Mouse (Mus musculus): ENCODE measurements around the gene Gm47959. TPM values are rescaled to one million over a fixed set of nuclear protein-coding genes. Genes with fewer than 3 reads are reported as not detected.

Gene Gm47959
- total and polyA plus RNA-seq, 3 experiments = not detected

DNA sequence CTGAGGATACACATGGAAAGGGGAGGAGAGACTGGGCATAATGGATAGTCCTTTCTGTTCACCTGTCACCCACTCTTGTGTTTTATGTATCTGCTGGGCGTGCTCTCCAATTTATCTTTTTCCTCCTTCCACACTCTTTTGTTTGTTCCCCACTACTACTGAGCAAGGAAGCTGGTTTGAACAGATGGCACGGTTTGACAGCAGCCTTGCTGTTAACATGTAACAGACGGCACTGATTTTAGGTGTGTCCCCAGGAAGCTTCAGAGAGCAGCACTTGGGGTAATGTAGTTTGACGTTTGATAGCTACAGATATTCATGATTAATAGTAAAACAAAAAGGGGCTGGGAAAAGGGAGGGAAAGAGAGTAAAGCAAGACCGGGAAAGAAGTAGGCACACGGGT, 7.1 kb downstream of the Gm47959 start:
- no peak overlapping the region for H3K4me3 ChIP-seq (ENCODE audit: control insufficient read depth in 1 of 2, insufficient read depth in 1 of 2, low read depth in 2 of 2, low read length in 2 of 2)
- no peaks in the 10 kb centered on the region for H3K36me3 ChIP-seq (ENCODE audit: control insufficient read depth in 1 of 2, insufficient read depth in 2 of 2, low read length in 2 of 2)
- H3K9me3 ChIP-seq (replicated peaks; ENCODE audit: insufficient read depth, low read length) = no peaks in the 10 kb centered on the region
- H3K9ac ChIP-seq (ENCODE audit: control insufficient read depth, low read depth, low read length, poor library complexity, severe bottlenecking) = no peak overlapping the region
- TF ChIP-seq ETS1 (IDR thresholded peaks at IDR 0.05; ENCODE audit: low read depth, low read length) = no peak
- TF ChIP-seq RAD21 (IDR thresholded peaks at IDR 0.05; ENCODE audit: low read depth, low read length) = no peak
- TF ChIP-seq USF2 (IDR thresholded peaks at IDR 0.05; ENCODE audit: borderline replicate concordance in 1 of 2, insufficient read depth in 1 of 2, low read depth in 1 of 2, low read length in 2 of 2) = no peak
- no peak for TF ChIP-seq NELFE (IDR thresholded peaks at IDR 0.05; ENCODE audit: low read depth, low read length)
- no peak for TF ChIP-seq BHLHE40 (IDR thresholded peaks at IDR 0.05; ENCODE audit: borderline replicate concordance, low read depth, low read length)
- TF ChIP-seq USF1 (IDR thresholded peaks at IDR 0.05; ENCODE audit: low read depth, low read length) = no peak
- no peak for TF ChIP-seq SMC3 (IDR thresholded peaks at IDR 0.05; ENCODE audit: low read depth, low read length)
- no peak for TF ChIP-seq EP300 (IDR thresholded peaks at IDR 0.05; ENCODE audit: low read depth in 1 of 2, low read length in 2 of 2)
- DNase-seq (ENCODE audit: low read depth, low spot score) = no peak
- H3K4me1 ChIP-seq (ENCODE audit: control insufficient read depth in 1 of 2, insufficient read depth in 2 of 2, low read length in 2 of 2) = no peaks in the 10 kb centered on the region
- no peaks in the 10 kb centered on the region for H3K27me3 ChIP-seq (ENCODE audit: control insufficient read depth in 1 of 2, insufficient read depth in 2 of 2, low read length in 2 of 2)
- H3K27ac ChIP-seq (ENCODE audit: control insufficient read depth, low read depth, low read length) = no peak overlapping the region
- no peaks in the 10 kb centered on the region for H3K79me2 ChIP-seq (ENCODE audit: control insufficient read depth, insufficient read depth, low read length, poor library complexity)

DNA sequence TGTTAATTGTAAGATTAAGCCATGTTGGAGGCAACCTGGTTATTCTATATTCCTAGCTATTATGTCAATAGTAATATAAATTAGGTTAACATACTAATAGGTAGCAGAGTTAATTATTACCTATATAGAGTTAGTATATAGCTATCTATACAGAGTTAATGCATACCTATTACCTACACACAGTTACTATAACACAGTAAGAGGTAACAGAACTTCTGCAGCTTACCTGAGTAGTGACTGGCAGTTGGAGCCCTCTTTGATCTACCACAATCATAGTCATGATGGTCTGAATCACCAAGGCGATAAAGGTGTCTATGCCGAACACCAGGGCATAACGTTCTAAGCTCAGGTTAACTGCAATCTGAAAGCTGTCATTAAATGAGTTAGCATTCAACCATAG, 14.1 kb downstream of the Gm47959 start:
- DNase-seq (ENCODE audit: low read depth, low spot score) = no peak

DNA sequence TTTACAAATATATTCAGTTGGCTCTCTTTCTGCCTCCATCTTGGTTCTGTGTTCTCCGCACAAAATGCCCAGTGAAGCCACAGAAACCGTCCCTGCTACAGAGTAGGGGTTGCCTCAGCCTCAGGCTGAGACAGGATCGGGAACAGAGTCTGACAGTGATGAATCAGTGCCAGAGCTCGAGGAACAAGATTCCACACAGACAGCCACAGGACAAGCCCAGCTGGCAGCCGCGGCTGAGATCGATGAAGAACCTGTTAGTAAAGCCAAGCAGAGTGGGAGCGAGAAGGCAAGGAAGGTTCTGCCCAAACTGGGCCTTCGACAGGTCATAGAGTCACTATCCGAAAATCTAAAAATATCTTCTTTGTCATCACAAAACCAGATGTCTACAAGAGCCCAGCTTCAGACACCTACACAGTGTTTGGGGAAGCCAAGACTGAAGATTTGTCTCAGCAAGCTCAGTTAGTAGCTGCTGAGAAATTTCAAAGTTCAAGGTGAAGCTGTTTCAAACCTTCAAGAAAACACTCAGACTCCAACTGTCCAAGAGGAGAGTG, 15.1 kb downstream of the Gm47959 start:
- H3K4me1 ChIP-seq (ENCODE audit: control insufficient read depth in 1 of 2, insufficient read depth in 2 of 2, low read length in 2 of 2) = no peaks in the 10 kb centered on the region
- no peaks in the 10 kb centered on the region for H3K9me3 ChIP-seq (replicated peaks; ENCODE audit: insufficient read depth, low read length)

More for the DNA sequence above, 14.1 kb downstream of the Gm47959 start:
- Histone ChIP-seq H3K36me3 (ENCODE audit: control insufficient read depth in 1 of 2, insufficient read depth in 2 of 2, low read length in 2 of 2) (no peaks in the 10 kb centered on the region), H3K27me3 (ENCODE audit: control insufficient read depth in 1 of 2, insufficient read depth in 2 of 2, low read length in 2 of 2) (no peaks in the 10 kb centered on the region), H3K79me2 (ENCODE audit: control insufficient read depth, insufficient read depth, low read length, poor library complexity) (no peaks in the 10 kb centered on the region), H3K4me3 (ENCODE audit: control insufficient read depth in 1 of 2, insufficient read depth in 1 of 2, low read depth in 2 of 2, low read length in 2 of 2) (no peak overlapping the region), H3K9me3 (replicated peaks; ENCODE audit: insufficient read depth, low read length) (no peaks in the 10 kb centered on the region), H3K9ac (ENCODE audit: control insufficient read depth, low read depth, low read length, poor library complexity, severe bottlenecking) (no peak overlapping the region), H3K27ac (ENCODE audit: control insufficient read depth, low read depth, low read length) (no peak overlapping the region), H3K4me1 (ENCODE audit: control insufficient read depth in 1 of 2, insufficient read depth in 2 of 2, low read length in 2 of 2) (no peaks in the 10 kb centered on the region)
- TF ChIP-seq RCOR1 (IDR thresholded peaks at IDR 0.05; ENCODE audit: low read depth, low read length) (no peak), GATA1 (IDR thresholded peaks at IDR 0.05; ENCODE audit: low read depth, low read length) (no peak), HCFC1 (IDR thresholded peaks at IDR 0.05; ENCODE audit: low read depth, low read length) (no peak), USF2 (IDR thresholded peaks at IDR 0.05; ENCODE audit: borderline replicate concordance in 1 of 2, insufficient read depth in 1 of 2, low read depth in 1 of 2, low read length in 2 of 2) (no peak), ZKSCAN1 (IDR thresholded peaks at IDR 0.05; ENCODE audit: low read depth, low read length) (no peak), POLR2AphosphoS2 (IDR thresholded peaks at IDR 0.05; ENCODE audit: low read length) (no peak), USF1 (IDR thresholded peaks at IDR 0.05; ENCODE audit: low read depth, low read length) (no peak), MAZ (IDR thresholded peaks at IDR 0.05; ENCODE audit: low read depth, low read length) (no peak)

More for the DNA sequence above, 15.1 kb downstream of the Gm47959 start:
- H3K27ac ChIP-seq (ENCODE audit: control insufficient read depth, low read depth, low read length) = no peak overlapping the region
- H3K4me3 ChIP-seq (ENCODE audit: control insufficient read depth in 1 of 2, insufficient read depth in 1 of 2, low read depth in 2 of 2, low read length in 2 of 2) = no peak overlapping the region
- DNase-seq (ENCODE audit: low read depth, low spot score) = no peak
- H3K36me3 ChIP-seq (ENCODE audit: control insufficient read depth in 1 of 2, insufficient read depth in 2 of 2, low read length in 2 of 2) = no peaks in the 10 kb centered on the region
- TF ChIP-seq ZNF384 (IDR thresholded peaks at IDR 0.05; ENCODE audit: low read depth, low read length) = no peak
- no peak for TF ChIP-seq UBTF (IDR thresholded peaks at IDR 0.05; ENCODE audit: borderline replicate concordance, insufficient read depth, low read depth, low read length)
- TF ChIP-seq CTCF (IDR thresholded peaks at IDR 0.05 in 2 of 3, conservative IDR thresholded peaks at IDR 0.05 in 1 of 3; ENCODE audit: control insufficient read depth in 1 of 3, insufficient read depth in 1 of 3, low read depth in 2 of 3, low read length in 3 of 3, poor library complexity in 1 of 3, severe bottlenecking in 1 of 3) = no peak
- TF ChIP-seq EP300 (IDR thresholded peaks at IDR 0.05; ENCODE audit: low read depth in 1 of 2, low read length in 2 of 2) = no peak
- TF ChIP-seq SIN3A (IDR thresholded peaks at IDR 0.05; ENCODE audit: low read length) = no peak
- no peak for TF ChIP-seq RCOR1 (IDR thresholded peaks at IDR 0.05; ENCODE audit: low read depth, low read length)
- TF ChIP-seq ETS1 (IDR thresholded peaks at IDR 0.05; ENCODE audit: low read depth, low read length) = no peak
- TF ChIP-seq MAFK (IDR thresholded peaks at IDR 0.05; ENCODE audit: borderline replicate concordance, low read depth, low read length) = no peak
- TF ChIP-seq ZC3H11A (IDR thresholded peaks at IDR 0.05; ENCODE audit: low read depth, low read length) = no peak
- no peak for TF ChIP-seq NRF1 (IDR thresholded peaks at IDR 0.05; ENCODE audit: insufficient read depth, low read depth, low read length, poor library complexity, severe bottlenecking)
- no peak for TF ChIP-seq MEF2A (IDR thresholded peaks at IDR 0.05; ENCODE audit: extremely low read depth, insufficient replicate concordance, low read depth, low read length, poor library complexity, severe bottlenecking)
- TF ChIP-seq TCF12 (IDR thresholded peaks at IDR 0.05; ENCODE audit: low read depth, low read length) = no peak
- TF ChIP-seq GABPA (IDR thresholded peaks at IDR 0.05; ENCODE audit: low read depth, low read length) = no peak
- no peak for TF ChIP-seq MAZ (IDR thresholded peaks at IDR 0.05; ENCODE audit: low read depth, low read length)
- H3K79me2 ChIP-seq (ENCODE audit: control insufficient read depth, insufficient read depth, low read length, poor library complexity) = no peaks in the 10 kb centered on the region
- no peak overlapping the region for H3K9ac ChIP-seq (ENCODE audit: control insufficient read depth, low read depth, low read length, poor library complexity, severe bottlenecking)
- H3K27me3 ChIP-seq (ENCODE audit: control insufficient read depth in 1 of 2, insufficient read depth in 2 of 2, low read length in 2 of 2) = no peaks in the 10 kb centered on the region

Data from MEL (cell line).